Mouse (Mus musculus) adrenal gland, adult 18-20 months (tissue): ENCODE data around the gene Cd276. TPM values are rescaled to one million over a fixed set of nuclear protein-coding genes. Genes with fewer than 3 reads are reported as not detected.
"Not testable (repeated sequence)": the region's sequence is repeated elsewhere in the genome, so short reads cannot be mapped to it uniquely, and the experiment has no call there.

Experiments used
- DNase-seq, 2 experiments: peaks; one replicate each; pipeline ENCODE4 v3.0.0; 2021 to 2022; ENCODE audit warnings: low spot score in 2 of 2
- long read RNA-seq, 2 experiments: library from polyadenylated mRNA; stranded (forward); transcript quantifications; one replicate each; pipeline ENCODE4 v2.0.0; 2021
- total RNA-seq, 2 experiments: library from RNA; stranded (reverse); gene quantifications; 1 replicate in 1 of 2; 2 replicates in 1 of 2; pipeline ENCODE4 v1.2.3; 2021

Cd276 gene
- 1 to 10 TPM; 7.0 to 8.1 TPM for total RNA-seq
- long read RNA-seq, experiment 1, transcript Cd276-202 (8 exons, 3,603 nt): major isoform, 6 of 9 reads
- long read RNA-seq, experiment 1, partial matches to known transcripts: 2 of 9 reads
- long read RNA-seq, experiment 1, other reads (novel, unspliced or antisense): 1 of 9 reads
- long read RNA-seq, experiment 2, partial matches to known transcripts: 2 of 5 reads
- long read RNA-seq, experiment 2, other reads (novel, unspliced or antisense): 3 of 5 reads

- DNase-seq: peak; percentile 42 to 47
These were observed at the start of gene Cd276 for GRCm38 (mm10) chr9:58554908-58555684. TSS of gene Cd276 (minus strand) at chr9:58555437.

GRCm38 (mm10) chr9:58595313-58595712, 40.1 kb upstream of the Cd276 start:
- no peak for DNase-seq

GRCm38 (mm10) chr9:58588657-58589056, 33.4 kb upstream of the Cd276 start:
- no peak for DNase-seq

- DNase-seq: no peak
These were observed 29.1 kb upstream of the Cd276 start for GRCm38 (mm10) chr9:58584323-58584722.

GRCm38 (mm10) chr9:58583267-58583641, 28.0 kb upstream of the Cd276 start:
- DNase-seq: peak in 1 of 2 experiments; percentile 20

- peak; percentile 58 to 63 for DNase-seq
These were observed 27.5 kb upstream of the Cd276 start for GRCm38 (mm10) chr9:58582581-58583266.

GRCm38 (mm10) chr9:58581958-58582540, 26.8 kb upstream of the Cd276 start, which contains the start of gene Nptn:
TSS of gene Nptn (plus strand) at chr9:58582240.
- DNase-seq: peak; percentile 93 to 95

GRCm38 (mm10) chr9:58581283-58581930, 26.2 kb upstream of the Cd276 start:
- DNase-seq: peak in 1 of 2 experiments; percentile 23

- not testable (repeated sequence) for DNase-seq
These were observed 25.4 kb upstream of the Cd276 start for GRCm38 (mm10) chr9:58580453-58581195.

GRCm38 (mm10) chr9:58578669-58579068, 23.4 kb upstream of the Cd276 start:
- DNase-seq: peak; percentile 81 to 85

GRCm38 (mm10) chr9:58571001-58571400, 15.8 kb upstream of the Cd276 start:
- DNase-seq: no peak

GRCm38 (mm10) chr9:58567682-58568081, 12.4 kb upstream of the Cd276 start:
- no peak for DNase-seq

- DNase-seq: not testable (repeated sequence)
These were observed 10.7 kb upstream of the Cd276 start for GRCm38 (mm10) chr9:58565945-58566344.

- DNase-seq: no peak
These were observed 5.0 kb upstream of the Cd276 start for GRCm38 (mm10) chr9:58560211-58560610.

- no peak for DNase-seq
These were observed 2.5 kb upstream of the Cd276 start for GRCm38 (mm10) chr9:58557457-58558455.

- DNase-seq: no peak
These were observed 1.4 kb upstream of the Cd276 start for GRCm38 (mm10) chr9:58556627-58557026.

- no peak for DNase-seq
These were observed 613 bp upstream of the Cd276 start for GRCm38 (mm10) chr9:58555685-58556414.
